Mouse (Mus musculus) megakaryocyte progenitor cell, adult 5-6 weeks (primary cell): ENCODE measurements at regions not wholly inside any gene's neighbourhood (a gene's known extent, or its start where the extent isn't known, plus 50 kb on each side); places are given as distances from the start of the nearest gene placed in this dataset.
"Not testable (repeated sequence)": the region's sequence is repeated elsewhere in the genome, so short reads cannot be mapped to it uniquely, and the experiment has no call there.

ENCODE experiments used
- ATAC-seq: replicated peaks from 2 replicates; pipeline ENCODE4 v1.8.0; 2016; ENCODE audit warnings: mild to moderate bottlenecking, moderate TSS enrichment, inconsistent platforms; ENCODE audit not compliant: poor library complexity

GRCm38 (mm10) chr1:7671566-7671965 lies 2863.9 kb downstream of the Gm37988 start:
- no peak for ATAC-seq

GRCm38 (mm10) chr1:7709206-7709605 lies 2901.5 kb downstream of the Gm37988 start:
- not testable (repeated sequence) for ATAC-seq

GRCm38 (mm10) chr1:7732725-7733124 lies 2925.0 kb downstream of the Gm37988 start:
- ATAC-seq: no peak

GRCm38 (mm10) chr1:7737331-7737730 lies 2929.6 kb downstream of the Gm37988 start:
- peak; percentile 57 for ATAC-seq

- no peak for ATAC-seq
These were observed 2938.2 kb downstream of the Gm37988 start for GRCm38 (mm10) chr1:7745887-7746286.

GRCm38 (mm10) chr1:7776720-7777119 lies 2969.0 kb downstream of the Gm37988 start:
- peak; percentile 80 for ATAC-seq

GRCm38 (mm10) chr1:7777191-7778044 lies 2969.7 kb downstream of the Gm37988 start:
- ATAC-seq: peak; percentile 71

- not testable (repeated sequence) for ATAC-seq
These were observed 2970.4 kb downstream of the Gm37988 start for GRCm38 (mm10) chr1:7778045-7778565.

- no peak for ATAC-seq
These were observed 2971.0 kb downstream of the Gm37988 start for GRCm38 (mm10) chr1:7778657-7779056.

- peak; percentile 96 for ATAC-seq
These were observed 3016.3 kb downstream of the Gm37988 start for GRCm38 (mm10) chr1:7823969-7824368.
